Mouse (Mus musculus) midbrain, embryonic 12.5 days (tissue): ENCODE measurements around the gene Gm29289. TPM values are rescaled to one million over a fixed set of nuclear protein-coding genes. Genes with fewer than 3 reads are reported as not detected.
"Not testable (repeated sequence)": the region's sequence is repeated elsewhere in the genome, so short reads cannot be mapped to it uniquely, and the experiment has no call there.

Source experiments
- ATAC-seq: fragments of 200-750 bp; cut with Nextera tagmentation; 2 replicates; pipeline ENCODE4 v1.8.0; 2017; ENCODE audit warnings: low read depth, moderate TSS enrichment, moderate library complexity; ENCODE audit not compliant: low FRiP score
- H3K27ac ChIP-seq: fragments of 300-500 bp; sonication (generic); replicated peaks from 2 replicates; pipeline ENCODE4 v1.5.1; 2016; ENCODE audit warnings: mild to moderate bottlenecking
- H3K27me3 ChIP-seq: fragments of 300-500 bp; sonication (generic); 2 replicates; pipeline ENCODE4 v1.6.1; 2016; ENCODE audit warnings: mild to moderate bottlenecking
- H3K36me3 ChIP-seq: fragments of 300-500 bp; sonication (generic); 2 replicates; pipeline ENCODE4 v1.6.1; 2016
- H3K4me1 ChIP-seq: fragments of 300-500 bp; sonication (generic); 2 replicates; pipeline ENCODE4 v1.6.1; 2016
- H3K4me2 ChIP-seq: fragments of 300-500 bp; sonication (generic); replicated peaks from 2 replicates; pipeline ENCODE4 v1.6.1; 2016; ENCODE audit warnings: mild to moderate bottlenecking, moderate library complexity
- H3K4me3 ChIP-seq: fragments of 300-500 bp; sonication (generic); 2 replicates; pipeline ENCODE4 v1.5.1; 2016; ENCODE audit warnings: mild to moderate bottlenecking
- H3K9ac ChIP-seq: fragments of 300-500 bp; sonication (generic); replicated peaks from 2 replicates; pipeline ENCODE4 v1.6.1; 2016; ENCODE audit warnings: mild to moderate bottlenecking, moderate library complexity
- H3K9me3 ChIP-seq: fragments of 300-500 bp; sonication (generic); 2 replicates; pipeline ENCODE4 v1.6.1; 2016; ENCODE audit warnings: mild to moderate bottlenecking
- WGBS: fragments of 180-500 bp; shearing (Covaris S2); methylation state at CpG from one replicate; pipeline ENCODE4 v1.1.7; 2016; 5-methylcytosine and 5-hydroxymethylcytosine counted together
- polyA plus RNA-seq: library from polyadenylated mRNA; unstranded; fragments of >200 nt; fragmentation: Nextera tagmentation; extraction: Ambion mirVana; gene quantifications from 2 replicates; pipeline ENCODE4 v1.2.1, GENCODE M21; 2016

Gm29289 gene
- polyA plus RNA-seq: not detected in 2 replicates

DNA sequence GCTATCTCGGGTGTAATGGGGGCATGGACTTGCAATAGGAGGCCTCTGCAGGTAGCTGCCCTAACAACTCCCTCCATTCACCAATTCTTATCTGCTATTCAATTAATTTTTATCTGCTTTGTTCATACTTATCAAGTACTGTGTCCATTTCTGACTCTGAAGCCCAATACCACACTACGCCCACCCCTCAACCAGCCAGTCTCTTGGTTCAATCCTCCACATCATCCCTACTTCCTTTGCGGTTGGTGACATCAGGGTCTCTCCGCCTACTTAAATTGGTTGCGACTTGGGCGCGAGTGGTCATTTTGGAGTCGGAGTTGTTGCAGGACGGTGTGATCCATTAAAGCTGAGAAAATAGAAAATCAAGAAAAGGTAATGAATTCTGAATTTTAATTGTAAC is at the start of gene Gm29289:
Gm29289 (plus strand) TSS at position 301 of the 400 bp plus-strand sequence.
- not testable (repeated sequence) for H3K27me3 ChIP-seq, H3K4me3 ChIP-seq, H3K27ac ChIP-seq, H3K9me3 ChIP-seq, H3K4me2 ChIP-seq, H3K4me1 ChIP-seq, H3K9ac ChIP-seq, H3K36me3 ChIP-seq, ATAC-seq
- no CpG with 5 or more reads among the region's 9 CpGs for WGBS

DNA sequence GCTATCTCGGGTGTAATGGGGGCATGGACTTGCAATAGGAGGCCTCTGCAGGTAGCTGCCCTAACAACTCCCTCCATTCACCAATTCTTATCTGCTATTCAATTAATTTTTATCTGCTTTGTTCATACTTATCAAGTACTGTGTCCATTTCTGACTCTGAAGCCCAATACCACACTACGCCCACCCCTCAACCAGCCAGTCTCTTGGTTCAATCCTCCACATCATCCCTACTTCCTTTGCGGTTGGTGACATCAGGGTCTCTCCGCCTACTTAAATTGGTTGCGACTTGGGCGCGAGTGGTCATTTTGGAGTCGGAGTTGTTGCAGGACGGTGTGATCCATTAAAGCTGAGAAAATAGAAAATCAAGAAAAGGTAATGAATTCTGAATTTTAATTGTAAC is 31.7 kb upstream of the Gm29289 start, which contains the start of gene Gm10352:
Gm10352 (plus strand) TSS at position 301 of the 400 bp plus-strand sequence.
- ATAC-seq, H3K27ac ChIP-seq, H3K27me3 ChIP-seq, H3K4me3 ChIP-seq, H3K4me2 ChIP-seq, H3K9ac ChIP-seq, H3K36me3 ChIP-seq, H3K4me1 ChIP-seq, H3K9me3 ChIP-seq: not testable (repeated sequence)
- WGBS: no CpG with 5 or more reads among the region's 9 CpGs

Other genes starting within 250 kb of the Gm29289 start
- gene H2al2b, start 211.9 kb upstream of the Gm29289 start, polyA plus RNA-seq: not detected in 2 replicates
- not detected in 2 replicates for gene Gm4064, start 136.4 kb upstream of the Gm29289 start, polyA plus RNA-seq
- gene Rbmy, start 101.9 kb upstream of the Gm29289 start, polyA plus RNA-seq: not detected in 2 replicates
- not detected in 2 replicates for gene Gm10256, start 101.9 kb upstream of the Gm29289 start, polyA plus RNA-seq
- gene Gm10352, start 31.6 kb upstream of the Gm29289 start, polyA plus RNA-seq: not detected in 2 replicates